Mouse (Mus musculus): ENCODE measurements around the gene Tmem30a. TPM values are rescaled to one million over a fixed set of nuclear protein-coding genes. Genes with fewer than 3 reads are reported as not detected.

Gene Tmem30a
- 99.5 and 125 TPM in 2 replicates for polyA plus RNA-seq (2012)

DNA sequence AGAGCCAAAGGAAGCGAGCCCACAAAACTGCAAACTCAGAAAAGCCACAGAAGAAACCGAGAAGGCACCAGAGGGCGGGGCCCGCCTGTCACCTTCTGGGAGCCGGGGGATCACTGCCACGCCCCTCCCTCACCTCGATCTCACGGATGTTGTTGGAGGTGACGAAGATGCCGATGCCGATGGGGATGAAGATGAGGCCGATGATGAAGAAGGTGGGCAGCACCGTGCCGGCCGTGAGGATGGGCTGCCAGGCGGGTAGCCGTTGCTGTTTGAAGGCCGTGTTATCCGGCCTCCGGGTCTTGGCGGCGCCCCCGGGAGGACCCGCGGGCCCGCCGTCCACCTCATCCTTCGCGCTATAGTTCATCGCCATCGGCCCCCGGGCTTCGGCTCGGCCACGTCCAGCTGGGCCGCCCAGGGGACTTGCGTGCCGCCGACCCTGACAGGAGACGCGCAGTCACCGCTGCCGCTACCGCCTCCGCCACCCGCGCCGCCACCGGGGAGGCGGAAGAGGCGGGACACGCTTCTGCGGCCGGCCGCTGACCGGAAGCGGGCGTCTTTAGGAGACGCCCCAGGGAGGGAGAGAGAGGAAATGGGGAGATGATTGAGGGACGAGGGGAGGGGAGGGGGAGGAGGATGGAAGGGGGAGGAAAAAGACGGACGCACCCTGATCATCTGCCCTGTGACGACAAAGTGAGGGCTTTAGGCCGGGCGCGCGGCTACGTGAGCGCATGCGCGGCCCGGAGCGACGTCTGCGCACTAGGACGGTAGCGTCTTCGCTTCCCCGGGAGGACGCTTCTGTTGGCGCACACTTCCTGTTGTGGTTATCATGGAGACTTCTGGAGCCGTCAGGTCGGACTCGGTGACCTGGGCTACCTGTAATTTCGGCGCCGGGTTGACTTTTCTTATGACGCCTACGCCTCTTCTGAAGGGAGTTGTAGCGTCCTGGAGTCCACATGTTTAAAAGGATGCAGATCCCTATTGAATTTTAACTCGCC is at the start of gene Tmem30a:
Tmem30a (minus strand) TSS at position 667 of the 995 bp plus-strand sequence.

GRCm38 (mm10) chr9:79759385-79760005 is 33.8 kb downstream of the Tmem30a start, which contains the start of gene Cox7a2:
Gene Cox7a2 (minus strand): TSS chr9:79759878.

Other genes starting within 250 kb of the Tmem30a start
- gene Col12a1, start 74.7 kb downstream of the Tmem30a start, polyA plus RNA-seq (2012) = not detected in 2 replicates
- gene Cox7a2, start 33.6 kb downstream of the Tmem30a start, polyA plus RNA-seq (2012) = 16.2 and 16.7 TPM in 2 replicates
- gene Filip1, start 219.3 kb upstream of the Tmem30a start, polyA plus RNA-seq (2012) = 0.13 and 0.28 TPM in 2 replicates

Data from megakaryocyte-erythroid progenitor cell, adult 5 weeks (primary cell).